Mouse (Mus musculus) bone marrow macrophage, adult 2 months (primary cell): ENCODE data around the gene Ly6g6d.

ENCODE experiments used
- CTCF ChIP-seq: IDR thresholded peaks from 2 replicates; pipeline ENCODE4 v1.5.1; 2012; ENCODE audit warnings: low read depth, mild to moderate bottlenecking, low read length, moderate library complexity
- POLR2A ChIP-seq: IDR thresholded peaks from 2 replicates; pipeline ENCODE4 v1.6.1; 2012; ENCODE audit warnings: mild to moderate bottlenecking, low read depth, low read length, borderline replicate concordance

- TF ChIP-seq CTCF (no peak), POLR2A (no peak)
Observed at GRCm38 (mm10) chr17:35108097-35108496, 30.2 kb upstream of the Ly6g6d start, which contains the start of gene Ly6g5c.
